Mouse (Mus musculus): Measurements from ENCODE around the gene Gm49325. TPM values are rescaled to one million over a fixed set of nuclear protein-coding genes. Genes with fewer than 3 reads are reported as not detected.

The Gm49325 gene
- polyA plus RNA-seq, 1 experiment from 2014 or later = 1.2 TPM

DNA sequence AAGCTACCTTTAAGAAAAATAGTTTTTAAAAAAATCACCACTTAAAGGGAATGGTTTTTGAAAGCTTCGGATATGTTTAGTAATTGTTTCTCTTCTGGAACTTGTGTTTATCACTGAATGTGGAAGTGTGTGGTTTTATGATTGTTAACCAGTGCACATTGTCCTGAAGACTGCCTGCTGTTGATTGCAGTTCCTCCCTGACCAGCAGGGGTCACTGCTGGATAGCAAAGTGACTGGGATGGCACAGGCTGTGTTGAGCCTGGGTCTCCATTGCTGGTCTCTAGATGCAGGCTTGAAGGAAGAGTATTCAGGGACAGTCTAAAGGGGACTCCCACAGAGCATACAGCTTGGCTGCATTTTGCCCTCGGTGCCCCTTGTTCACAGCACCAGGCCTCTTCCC is 21.5 kb downstream of the Gm49325 start:
- Histone ChIP-seq H3K36me3 (ENCODE audit: control insufficient read depth, insufficient read depth) (peaks cover 3% of the 10 kb centered on the region; the same call in 1 of the 2 replicates), H3K9ac (replicated peaks; ENCODE audit: low read depth, low read length) (no peak overlapping the region), H3K27me3 (replicated peaks; ENCODE audit: control insufficient read depth, insufficient read depth, low read length) (no peaks in the 10 kb centered on the region), H3K4me3 (replicated peaks; ENCODE audit: low read length) (no peak overlapping the region), H3K27ac (ENCODE audit: low read length) (no peak overlapping the region), H3K4me1 (replicated peaks; ENCODE audit: control insufficient read depth, insufficient read depth, low read length) (peaks cover 33% of the 10 kb centered on the region), H3K4me2 (ENCODE audit: low read length) (no peak overlapping the region), H3K9me3 (ENCODE audit: control insufficient read depth, low read length) (no peaks in the 10 kb centered on the region)
- 23% methylated on average over 2 of the region's 2 CpGs for WGBS
- peak; percentile 70 for ATAC-seq

DNA sequence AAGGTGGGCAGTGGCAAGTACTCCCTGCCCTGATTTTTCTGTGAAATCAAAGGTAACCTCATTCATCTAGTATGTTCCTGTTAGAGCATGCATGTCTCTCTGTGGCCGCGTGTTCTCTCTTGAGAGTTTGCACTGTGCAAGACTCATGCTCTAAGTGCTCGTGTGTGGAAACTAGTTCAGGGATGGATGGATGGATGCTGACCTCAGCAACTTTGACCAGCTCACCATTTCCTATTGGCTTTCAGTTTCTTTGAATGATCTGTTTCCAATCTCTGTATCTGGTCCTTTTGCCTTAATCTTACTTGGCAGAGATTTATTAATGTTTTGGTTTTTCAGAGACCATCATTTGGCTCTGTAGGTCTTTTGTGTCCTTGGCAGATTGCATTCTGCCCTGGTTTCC is 23.2 kb downstream of the Gm49325 start:
- Histone ChIP-seq H3K9me3 (ENCODE audit: control insufficient read depth, low read length) (no peaks in the 10 kb centered on the region), H3K4me3 (replicated peaks; ENCODE audit: low read length) (no peak overlapping the region), H3K27ac (ENCODE audit: low read length) (no peak overlapping the region), H3K4me1 (replicated peaks; ENCODE audit: control insufficient read depth, insufficient read depth, low read length) (peaks cover 19% of the 10 kb centered on the region), H3K27me3 (replicated peaks; ENCODE audit: control insufficient read depth, insufficient read depth, low read length) (no peaks in the 10 kb centered on the region), H3K4me2 (ENCODE audit: low read length) (no peak overlapping the region), H3K9ac (replicated peaks; ENCODE audit: low read depth, low read length) (no peak overlapping the region), H3K36me3 (ENCODE audit: control insufficient read depth, insufficient read depth) (peaks cover 9% of the 10 kb centered on the region)
- 85% methylated on average over 3 of the region's 3 CpGs for WGBS
- ATAC-seq = no peak

GRCm38 (mm10) chr10:77629970-77630369 is 24.0 kb downstream of the Gm49325 start:
- no peak overlapping the region for H3K4me3 ChIP-seq (replicated peaks; ENCODE audit: low read length)
- no peaks in the 10 kb centered on the region for H3K27me3 ChIP-seq (replicated peaks; ENCODE audit: control insufficient read depth, insufficient read depth, low read length)
- ATAC-seq = no peak
- H3K4me1 ChIP-seq (replicated peaks; ENCODE audit: control insufficient read depth, insufficient read depth, low read length) = peaks cover 11% of the 10 kb centered on the region
- H3K9ac ChIP-seq (replicated peaks; ENCODE audit: low read depth, low read length) = no peak overlapping the region
- no peak overlapping the region for H3K4me2 ChIP-seq (ENCODE audit: low read length)
- 97% methylated on average over 1 of the region's 1 CpGs for WGBS
- H3K27ac ChIP-seq (ENCODE audit: low read length) = no peak overlapping the region
- H3K9me3 ChIP-seq (ENCODE audit: control insufficient read depth, low read length) = no peaks in the 10 kb centered on the region
- peaks cover 9% of the 10 kb centered on the region for H3K36me3 ChIP-seq (ENCODE audit: control insufficient read depth, insufficient read depth)

DNA sequence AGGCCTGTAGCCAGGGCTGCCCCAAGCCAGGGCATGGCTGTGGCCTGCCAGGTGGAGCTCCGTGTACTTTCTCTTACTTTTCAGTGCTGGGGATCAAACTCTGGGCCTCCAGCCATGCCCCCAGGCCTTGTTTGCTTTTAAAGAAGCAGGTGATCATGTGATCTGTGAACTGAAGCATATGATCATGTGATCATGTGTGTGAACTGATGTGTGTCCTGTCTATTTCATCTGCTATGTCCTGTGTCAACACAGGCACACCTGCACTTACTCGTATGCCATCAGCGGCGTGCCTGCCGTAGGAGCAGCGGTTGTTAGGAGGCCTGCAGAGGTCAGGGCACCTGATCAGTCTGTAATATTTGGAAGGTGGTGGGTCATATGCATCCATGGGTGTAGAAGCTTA is 28.0 kb downstream of the Gm49325 start:
- H3K9me3 ChIP-seq (ENCODE audit: control insufficient read depth, low read length) = no peaks in the 10 kb centered on the region
- no peaks in the 10 kb centered on the region for H3K27me3 ChIP-seq (replicated peaks; ENCODE audit: control insufficient read depth, insufficient read depth, low read length)
- no peak overlapping the region for H3K27ac ChIP-seq (ENCODE audit: low read length)
- ATAC-seq = no peak
- H3K4me1 ChIP-seq (replicated peaks; ENCODE audit: control insufficient read depth, insufficient read depth, low read length) = no peaks in the 10 kb centered on the region
- no peak overlapping the region for H3K9ac ChIP-seq (replicated peaks; ENCODE audit: low read depth, low read length)
- H3K36me3 ChIP-seq (ENCODE audit: control insufficient read depth, insufficient read depth) = peaks cover 7% of the 10 kb centered on the region
- H3K4me2 ChIP-seq (ENCODE audit: low read length) = no peak overlapping the region
- 76% methylated on average over 6 of the region's 6 CpGs for WGBS
- no peak overlapping the region for H3K4me3 ChIP-seq (replicated peaks; ENCODE audit: low read length)

DNA sequence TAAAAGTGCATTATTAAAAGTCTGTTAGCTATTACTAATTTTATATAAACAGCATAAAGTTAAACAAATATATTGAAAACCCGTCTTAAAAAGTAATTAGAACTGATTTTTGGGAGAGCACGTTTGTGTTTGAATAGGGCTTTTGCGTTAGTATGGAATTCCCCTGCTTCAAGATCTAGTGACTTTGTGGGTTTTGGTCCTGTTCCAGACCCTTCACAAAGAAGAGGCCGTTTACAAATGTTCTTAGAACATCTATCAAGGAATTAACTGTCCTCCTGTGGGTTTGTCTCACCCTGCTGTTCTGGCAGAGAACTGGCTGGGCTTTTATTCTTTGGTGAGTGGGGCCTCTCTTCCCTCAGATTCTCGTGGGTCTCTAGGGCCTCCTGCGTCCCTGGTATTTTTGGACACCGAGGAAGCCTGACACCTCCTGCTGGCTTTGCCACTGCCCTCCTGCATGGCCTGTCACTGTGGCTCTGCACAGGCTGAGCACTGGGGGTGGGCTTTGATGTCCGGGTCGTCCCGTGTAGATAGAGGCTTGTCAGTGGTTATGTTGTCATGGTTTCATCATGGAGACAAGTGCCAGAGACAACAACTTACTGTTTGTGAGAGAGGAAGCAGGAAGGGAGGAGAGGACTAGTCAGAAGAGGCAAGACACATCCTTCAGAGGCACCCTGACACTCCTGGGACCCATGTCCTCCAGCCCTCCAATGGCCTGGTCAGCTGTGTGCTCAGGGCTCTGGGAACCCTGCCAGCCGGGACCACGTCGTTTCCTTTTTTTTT is 28.6 kb downstream of the Gm49325 start:
- Histone ChIP-seq H3K9me3 (ENCODE audit: control insufficient read depth, low read length) (no peaks in the 10 kb centered on the region), H3K4me1 (replicated peaks; ENCODE audit: control insufficient read depth, insufficient read depth, low read length) (no peaks in the 10 kb centered on the region), H3K4me2 (ENCODE audit: low read length) (no peak overlapping the region), H3K27me3 (replicated peaks; ENCODE audit: control insufficient read depth, insufficient read depth, low read length) (no peaks in the 10 kb centered on the region), H3K9ac (replicated peaks; ENCODE audit: low read depth, low read length) (no peak overlapping the region), H3K4me3 (replicated peaks; ENCODE audit: low read length) (no peak overlapping the region), H3K36me3 (ENCODE audit: control insufficient read depth, insufficient read depth) (peaks cover 7% of the 10 kb centered on the region), H3K27ac (ENCODE audit: low read length) (no peak overlapping the region)
- WGBS = 58% methylated on average over 13 of the region's 13 CpGs
- no peak for ATAC-seq

DNA sequence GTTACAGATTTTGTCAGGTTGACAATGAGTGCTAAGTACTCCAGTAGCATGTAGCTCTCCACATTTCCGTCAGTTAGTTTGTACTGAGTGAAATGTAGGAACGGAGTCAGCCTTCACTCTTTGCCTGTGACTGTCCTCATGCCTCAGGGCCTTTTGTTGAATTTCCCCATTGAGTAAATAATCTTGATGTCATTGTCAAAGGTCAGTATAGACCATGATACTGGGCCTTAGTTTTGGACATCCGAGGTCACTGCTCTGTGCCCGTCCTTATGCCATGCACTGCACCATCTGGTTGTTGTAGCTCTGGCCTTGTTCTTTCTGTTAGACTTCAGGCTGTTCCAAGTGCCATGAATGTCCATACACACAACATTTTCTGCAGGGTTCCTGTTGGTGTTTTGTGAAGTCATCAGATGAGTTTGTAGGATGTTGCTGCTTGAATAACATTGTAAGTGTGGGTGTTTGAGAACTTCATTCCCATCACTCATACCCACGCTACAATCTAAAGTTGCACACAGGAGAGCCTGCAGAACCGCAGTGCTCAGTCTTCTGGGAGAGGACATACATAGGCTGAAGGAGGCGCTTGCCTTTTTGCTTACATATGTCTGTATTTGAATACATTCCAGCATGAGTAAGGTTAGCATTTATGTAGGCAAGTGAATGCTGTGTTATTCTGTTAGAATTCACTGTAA is 30.4 kb downstream of the Gm49325 start:
- H3K9me3 ChIP-seq (ENCODE audit: control insufficient read depth, low read length) = no peaks in the 10 kb centered on the region
- ATAC-seq = no peak
- H3K4me3 ChIP-seq (replicated peaks; ENCODE audit: low read length) = no peak overlapping the region
- H3K4me1 ChIP-seq (replicated peaks; ENCODE audit: control insufficient read depth, insufficient read depth, low read length) = no peaks in the 10 kb centered on the region
- 93% methylated on average over 7 of the region's 7 CpGs for WGBS
- H3K27me3 ChIP-seq (replicated peaks; ENCODE audit: control insufficient read depth, insufficient read depth, low read length) = no peaks in the 10 kb centered on the region
- H3K27ac ChIP-seq (ENCODE audit: low read length) = no peak overlapping the region
- no peak overlapping the region for H3K9ac ChIP-seq (replicated peaks; ENCODE audit: low read depth, low read length)
- H3K4me2 ChIP-seq (ENCODE audit: low read length) = no peak overlapping the region
- H3K36me3 ChIP-seq (ENCODE audit: control insufficient read depth, insufficient read depth) = peaks cover 9% of the 10 kb centered on the region

- no peak for ATAC-seq
- no peak overlapping the region for H3K9ac ChIP-seq (replicated peaks; ENCODE audit: low read depth, low read length)
Observed at GRCm38 (mm10) chr10:77638956-77639355, 33.0 kb downstream of the Gm49325 start.

GRCm38 (mm10) chr10:77643160-77643559 is 37.2 kb downstream of the Gm49325 start:
- Histone ChIP-seq H3K4me3 (replicated peaks; ENCODE audit: low read length) (no peak overlapping the region), H3K9me3 (ENCODE audit: control insufficient read depth, low read length) (no peaks in the 10 kb centered on the region), H3K4me2 (ENCODE audit: low read length) (no peak overlapping the region), H3K4me1 (replicated peaks; ENCODE audit: control insufficient read depth, insufficient read depth, low read length) (0 out of 2 replicates have a peak, but pooled peaks cover 4% of the 10 kb centered on the region), H3K27me3 (replicated peaks; ENCODE audit: control insufficient read depth, insufficient read depth, low read length) (no peaks in the 10 kb centered on the region), H3K9ac (replicated peaks; ENCODE audit: low read depth, low read length) (no peak overlapping the region), H3K36me3 (ENCODE audit: control insufficient read depth, insufficient read depth) (peaks cover 27% of the 10 kb centered on the region), H3K27ac (ENCODE audit: low read length) (no peak overlapping the region)
- 81% methylated on average over 7 of the region's 7 CpGs for WGBS
- no peak for ATAC-seq

More at GRCm38 (mm10) chr10:77638956-77639355, 33.0 kb downstream of the Gm49325 start:
- H3K4me3 ChIP-seq (replicated peaks; ENCODE audit: low read length) = no peak overlapping the region
- peaks cover 11% of the 10 kb centered on the region for H3K36me3 ChIP-seq (ENCODE audit: control insufficient read depth, insufficient read depth)
- H3K27ac ChIP-seq (ENCODE audit: low read length) = no peak overlapping the region
- no peaks in the 10 kb centered on the region for H3K27me3 ChIP-seq (replicated peaks; ENCODE audit: control insufficient read depth, insufficient read depth, low read length)
- WGBS = 75% methylated on average over 6 of the region's 6 CpGs
- no peak overlapping the region for H3K4me2 ChIP-seq (ENCODE audit: low read length)
- no peaks in the 10 kb centered on the region for H3K4me1 ChIP-seq (replicated peaks; ENCODE audit: control insufficient read depth, insufficient read depth, low read length)
- H3K9me3 ChIP-seq (ENCODE audit: control insufficient read depth, low read length) = no peaks in the 10 kb centered on the region

DNA sequence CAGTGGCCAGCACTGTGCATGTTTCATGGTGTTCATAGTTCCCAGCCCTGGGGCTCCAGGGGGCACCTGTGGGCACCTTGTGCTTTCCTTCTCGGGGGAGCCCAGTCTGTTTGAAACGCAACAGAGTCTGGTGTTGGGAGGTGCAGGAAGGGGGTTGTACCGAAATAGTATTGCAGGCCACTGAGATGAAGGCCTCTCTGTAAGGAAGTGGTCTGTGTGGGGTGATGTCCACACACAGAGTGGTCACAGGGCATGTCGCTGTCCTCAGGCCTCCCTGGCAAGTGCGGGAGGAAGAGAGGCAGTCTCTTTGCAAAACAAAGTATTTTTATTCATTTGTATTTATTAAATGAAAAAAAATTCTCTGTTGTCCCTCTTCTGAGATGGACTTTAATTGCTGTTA is 39.6 kb downstream of the Gm49325 start:
- Histone ChIP-seq H3K27me3 (replicated peaks; ENCODE audit: control insufficient read depth, insufficient read depth, low read length) (no peaks in the 10 kb centered on the region), H3K4me1 (replicated peaks; ENCODE audit: control insufficient read depth, insufficient read depth, low read length) (0 out of 2 replicates have a peak, but pooled peaks cover 4% of the 10 kb centered on the region), H3K9me3 (ENCODE audit: control insufficient read depth, low read length) (no peaks in the 10 kb centered on the region), H3K4me2 (ENCODE audit: low read length) (no peak overlapping the region), H3K9ac (replicated peaks; ENCODE audit: low read depth, low read length) (no peak overlapping the region), H3K4me3 (replicated peaks; ENCODE audit: low read length) (no peak overlapping the region), H3K36me3 (ENCODE audit: control insufficient read depth, insufficient read depth) (peaks cover 27% of the 10 kb centered on the region), H3K27ac (ENCODE audit: low read length) (no peak overlapping the region)
- no peak for ATAC-seq
- 94% methylated on average over 5 of the region's 5 CpGs for WGBS

All from forebrain, embryonic 16.5 days (tissue).